Mouse (Mus musculus) spleen, adult 12 weeks (tissue): ENCODE results near the gene Olfr980.
"Not testable (repeated sequence)": the region's sequence is repeated elsewhere in the genome, so short reads cannot be mapped to it uniquely, and the experiment has no call there.

Experiments used
- DNase-seq: peaks from one replicate; pipeline ENCODE4 v3.0.0; 2022; ENCODE audit warnings: low spot score

Gene Olfr980

DNA sequence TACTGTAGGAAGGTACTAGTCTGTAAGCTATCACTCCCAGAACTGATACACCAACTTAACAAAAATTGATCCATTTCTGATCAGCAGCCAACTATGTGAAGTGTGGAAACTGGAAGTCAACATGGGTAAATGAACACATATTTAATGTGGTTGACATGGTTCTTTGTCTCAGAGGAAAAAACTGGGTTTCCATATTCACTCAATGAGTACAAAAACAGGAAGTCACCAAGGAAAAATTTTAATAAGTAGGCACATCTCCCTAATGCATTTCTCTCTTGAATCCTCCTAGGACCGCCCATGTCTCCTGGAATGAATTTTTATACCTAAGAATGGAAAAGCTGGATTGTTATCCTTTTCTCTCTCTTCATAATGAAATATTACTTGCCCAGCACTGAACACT, at the start of gene Olfr980:
Gene Olfr980, minus strand, starts transcription at position 101 of the 400 bp plus-strand sequence.
- no peak for DNase-seq

DNA sequence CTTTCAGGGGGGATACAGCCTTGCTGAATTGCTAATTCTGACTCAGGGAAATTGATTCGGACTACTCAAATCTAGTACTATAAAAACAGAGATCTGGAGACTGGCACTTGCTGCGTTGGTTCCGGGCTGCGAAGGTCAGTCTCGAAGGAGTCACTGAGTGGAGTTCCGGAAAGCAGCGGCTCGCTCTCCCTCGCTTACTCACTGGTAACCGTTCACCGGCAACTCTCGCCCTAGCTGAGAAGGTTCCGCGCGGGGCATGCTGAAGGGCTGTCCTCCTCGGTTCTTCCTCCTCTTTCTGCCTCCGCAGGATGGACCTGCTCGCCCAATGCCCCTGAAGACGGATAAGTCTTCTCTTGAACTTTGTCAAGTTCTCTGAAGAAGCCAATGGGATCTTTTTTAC, 40.8 kb upstream of the Olfr980 start:
- no peak for DNase-seq

DNA sequence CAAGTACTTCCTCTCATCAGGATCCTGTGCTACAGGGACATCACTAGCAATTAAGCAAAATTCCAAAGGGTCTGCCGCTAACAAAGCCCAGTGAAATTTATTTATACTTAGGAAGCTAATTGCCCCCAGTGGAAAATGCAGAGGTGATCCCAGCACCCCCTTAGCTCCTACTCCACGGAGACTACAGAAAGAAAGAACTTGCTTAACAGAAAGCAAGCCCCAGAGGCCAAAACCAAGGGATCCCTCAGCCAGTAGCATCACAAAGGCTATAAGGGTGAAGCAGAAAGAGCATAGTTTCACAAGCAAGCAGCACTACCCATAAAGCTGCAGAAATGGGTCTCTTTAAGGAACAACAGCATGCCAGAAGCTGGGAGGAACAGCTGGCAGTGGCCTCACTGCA, 11.8 kb upstream of the Olfr980 start, which contains the start of gene Olfr981:
Gene Olfr981, plus strand, starts transcription at position 301 of the 400 bp plus-strand sequence.
- no peak for DNase-seq

DNA sequence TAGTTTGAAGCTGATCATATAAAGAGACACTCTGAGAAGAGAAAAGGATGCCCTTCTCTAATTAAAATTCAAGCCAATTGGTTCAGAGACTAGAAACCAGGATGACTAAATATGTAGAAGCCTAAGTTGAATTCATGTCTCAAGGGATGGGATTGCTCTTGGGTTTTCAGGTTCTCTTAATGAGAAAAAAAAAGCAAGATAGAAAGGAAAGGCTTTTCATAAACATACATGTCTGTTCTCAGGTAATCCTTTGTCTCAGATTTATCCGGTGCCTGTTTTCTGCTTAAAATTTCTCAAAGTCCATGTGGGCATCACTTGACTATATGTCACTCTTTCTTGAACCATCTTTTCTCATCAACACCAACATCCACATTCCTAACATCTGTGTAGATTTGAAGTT, 6.0 kb downstream of the Olfr980 start, which contains the start of gene Olfr979:
Gene Olfr979, minus strand, starts transcription at position 101 of the 400 bp plus-strand sequence.
- no peak for DNase-seq

DNA sequence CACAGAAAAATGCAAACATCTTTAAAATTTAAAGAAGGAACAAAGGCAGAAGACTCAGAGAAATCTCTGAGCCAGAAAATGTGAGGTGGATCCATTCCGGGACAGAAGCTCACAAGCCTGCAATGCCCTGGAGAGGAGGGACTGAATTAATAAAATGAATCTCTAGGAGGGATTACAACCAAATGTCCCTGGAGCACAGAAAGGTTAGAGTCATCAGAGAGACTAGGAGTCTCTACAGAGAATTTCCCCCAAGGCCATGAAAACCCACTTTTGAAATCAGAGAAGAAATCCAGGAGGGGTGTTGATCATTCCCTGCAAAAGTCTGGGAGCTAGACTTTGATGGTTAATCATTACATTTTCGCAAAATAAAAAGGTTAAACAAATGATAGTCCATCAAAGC, 17.6 kb downstream of the Olfr980 start, which contains the start of gene Olfr978:
Gene Olfr978, plus strand, starts transcription at position 301 of the 400 bp plus-strand sequence.
- DNase-seq, result no peak

DNA sequence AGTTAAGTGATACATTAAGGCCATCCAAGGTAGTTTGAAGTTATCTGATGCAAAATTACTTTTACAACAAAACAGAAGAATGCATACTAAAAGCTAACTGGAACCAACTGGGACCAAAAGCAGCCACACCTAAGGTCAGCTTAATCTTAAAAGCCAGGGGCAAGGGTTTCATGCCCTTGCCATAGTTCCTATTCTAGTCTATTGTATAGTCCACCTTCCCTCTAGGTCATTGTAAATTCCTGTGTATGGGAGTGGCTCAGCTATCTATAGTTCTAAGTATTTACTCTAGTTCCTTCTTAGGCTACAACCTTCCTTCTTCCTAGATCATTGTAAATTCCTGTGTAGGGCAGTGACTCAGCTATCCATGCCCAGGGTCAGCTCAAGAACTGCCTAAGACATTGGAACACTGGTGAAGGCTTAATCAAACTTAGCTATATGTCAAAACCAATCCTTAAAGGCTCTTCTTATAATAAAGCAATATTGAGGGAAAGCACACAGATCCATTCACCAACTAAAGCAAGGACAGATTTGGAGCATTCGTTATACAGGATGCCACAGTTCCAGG, 32.7 kb downstream of the Olfr980 start:
- not testable (repeated sequence) for DNase-seq

DNA sequence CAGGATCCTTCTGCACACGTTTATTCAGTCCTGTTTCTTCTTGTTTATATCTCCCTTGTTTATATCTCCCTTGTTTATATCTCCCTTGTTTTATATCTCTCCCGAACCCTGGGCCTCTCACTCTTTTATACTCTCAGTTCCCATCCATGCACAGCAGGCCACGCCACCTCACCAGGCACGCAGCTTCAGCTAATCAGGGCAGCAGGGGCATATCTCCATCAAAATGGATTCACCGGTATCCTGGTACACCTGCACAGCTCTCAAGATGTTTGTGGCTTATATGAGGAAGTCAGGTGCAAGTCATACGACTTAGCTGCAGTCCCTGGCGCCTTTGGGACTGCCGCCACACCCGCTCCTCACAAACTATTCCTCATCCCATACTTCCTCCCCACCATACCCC, 48.3 kb downstream of the Olfr980 start, which contains the start of gene Olfr976:
Gene Olfr976, minus strand, starts transcription at position 101 of the 400 bp plus-strand sequence.
- not testable (repeated sequence) for DNase-seq
